Mouse (Mus musculus) kidney, embryonic 16.5 days (tissue): ENCODE measurements around the gene Olfr727. TPM values are rescaled to one million over a fixed set of nuclear protein-coding genes. Genes with fewer than 3 reads are reported as not detected.

Source experiments
- ATAC-seq: fragments of 200-750 bp; cut with Nextera tagmentation; 2 replicates; pipeline ENCODE4 v1.8.0; 2017; ENCODE audit warnings: moderate TSS enrichment; ENCODE audit not compliant: low FRiP score, low TSS enrichment
- H3K27ac ChIP-seq: fragments of 300-500 bp; sonication (generic); 2 replicates; pipeline ENCODE4 v1.5.1; 2014; ENCODE audit warnings: low read length
- H3K27me3 ChIP-seq: fragments of 300-500 bp; sonication (generic); 2 replicates; pipeline ENCODE4 v1.6.1; 2014; ENCODE audit warnings: low read length, control low read depth, mixed read lengths; ENCODE audit not compliant: insufficient read depth
- H3K36me3 ChIP-seq: fragments of 300-500 bp; sonication (generic); 2 replicates; pipeline ENCODE4 v1.6.1; 2014; ENCODE audit warnings: low read length, control low read depth, mixed read lengths; ENCODE audit not compliant: insufficient read depth
- H3K4me1 ChIP-seq: fragments of 300-500 bp; sonication (generic); 2 replicates; pipeline ENCODE4 v1.6.1; 2014; ENCODE audit warnings: low read length, control low read depth, mixed read lengths; ENCODE audit not compliant: insufficient read depth
- H3K4me2 ChIP-seq: fragments of 300-500 bp; sonication (generic); replicated peaks from 2 replicates; pipeline ENCODE4 v1.6.1; 2014; ENCODE audit warnings: low read depth, low read length
- H3K4me3 ChIP-seq: fragments of 300-500 bp; sonication (generic); 2 replicates; pipeline ENCODE4 v1.5.1; 2014; ENCODE audit warnings: mild to moderate bottlenecking, low read length
- H3K9ac ChIP-seq: fragments of 300-500 bp; sonication (generic); replicated peaks from 2 replicates; pipeline ENCODE4 v1.6.1; 2014; ENCODE audit warnings: low read length
- H3K9me3 ChIP-seq: fragments of 300-500 bp; sonication (generic); 2 replicates; pipeline ENCODE4 v1.6.1; 2016; ENCODE audit warnings: low read length, control low read depth
- WGBS: fragments of 180-500 bp; shearing (Covaris S2); extraction: QIAGEN DNeasy Blood & Tissue Kit; methylation state at CpG from one replicate; pipeline ENCODE4 v1.1.7; 2014; 5-methylcytosine and 5-hydroxymethylcytosine counted together
- polyA plus RNA-seq: library from polyadenylated mRNA; unstranded; fragments of >200 nt; fragmentation: Nextera tagmentation; extraction: Ambion mirVana; gene quantifications from 2 replicates; pipeline ENCODE4 v1.2.1, GENCODE M21; 2015

The Olfr727 gene
- polyA plus RNA-seq = not detected in 2 replicates

GRCm38 (mm10) chr14:50122886-50123285, at the start of gene Olfr727:
TSS of gene Olfr727 (plus strand) at chr14:50123186.
- H3K27me3 ChIP-seq = no peaks in the 10 kb centered on the region
- 91% methylated on average over 1 of the region's 1 CpGs for WGBS
- no peak within 1 kb of the TSS for H3K4me2 ChIP-seq
- H3K4me1 ChIP-seq = no peaks in the 10 kb centered on the region
- no peak for ATAC-seq
- no peaks in the 10 kb centered on the region for H3K9me3 ChIP-seq
- H3K27ac ChIP-seq = no peak within 1 kb of the TSS
- no peak within 1 kb of the TSS for H3K9ac ChIP-seq
- H3K36me3 ChIP-seq = no peaks in the 10 kb centered on the region
- H3K4me3 ChIP-seq = no peak within 1 kb of the TSS

GRCm38 (mm10) chr14:50090853-50091252, 32.1 kb upstream of the Olfr727 start, which contains the start of gene Olfr726:
TSS of gene Olfr726 (minus strand) at chr14:50090953.
- H3K4me2 ChIP-seq = no peak within 1 kb of the TSS
- no peaks in the 10 kb centered on the region for H3K36me3 ChIP-seq
- 78% methylated on average over 1 of the region's 1 CpGs for WGBS
- no peak within 1 kb of the TSS for H3K27ac ChIP-seq
- no peaks in the 10 kb centered on the region for H3K27me3 ChIP-seq
- no peak within 1 kb of the TSS for H3K9ac ChIP-seq
- no peaks in the 10 kb centered on the region for H3K9me3 ChIP-seq
- H3K4me3 ChIP-seq = no peak within 1 kb of the TSS
- no peak for ATAC-seq
- no peaks in the 10 kb centered on the region for H3K4me1 ChIP-seq

- Histone ChIP-seq H3K4me3 (no peak within 1 kb of the TSS), H3K36me3 (no peaks in the 10 kb centered on the region), H3K4me2 (no peak within 1 kb of the TSS), H3K9ac (no peak within 1 kb of the TSS), H3K4me1 (no peaks in the 10 kb centered on the region), H3K9me3 (no peaks in the 10 kb centered on the region), H3K27ac (no peak within 1 kb of the TSS), H3K27me3 (no peaks in the 10 kb centered on the region)
- WGBS = 83% methylated on average over 5 of the region's 5 CpGs
- no peak for ATAC-seq
These were observed 19.6 kb downstream of the Olfr727 start, which contains the start of gene Olfr728 for GRCm38 (mm10) chr14:50142580-50142979. TSS of gene Olfr728 (minus strand) at chr14:50142680.

GRCm38 (mm10) chr14:50152810-50153209, 29.8 kb downstream of the Olfr727 start, which contains the start of gene Olfr729:
TSS of gene Olfr729 (minus strand) at chr14:50152910.
- Histone ChIP-seq H3K9me3 (no peaks in the 10 kb centered on the region), H3K9ac (no peak within 1 kb of the TSS), H3K27me3 (no peaks in the 10 kb centered on the region), H3K4me3 (no peak within 1 kb of the TSS), H3K36me3 (no peaks in the 10 kb centered on the region), H3K4me2 (no peak within 1 kb of the TSS), H3K27ac (no peak within 1 kb of the TSS), H3K4me1 (no peaks in the 10 kb centered on the region)
- ATAC-seq = no peak

Other genes with a start within 250 kb of the Olfr727 start
- not detected in 2 replicates for gene Olfr722, start 221.2 kb upstream of the Olfr727 start, polyA plus RNA-seq
- not detected in 2 replicates for gene Olfr723, start 191.4 kb upstream of the Olfr727 start, polyA plus RNA-seq
- not detected in 2 replicates for gene Olfr724, start 159.9 kb upstream of the Olfr727 start, polyA plus RNA-seq
- gene Olfr725, start 82.8 kb upstream of the Olfr727 start, polyA plus RNA-seq = not detected in 2 replicates
- not detected in 2 replicates for gene Olfr726, start 32.2 kb upstream of the Olfr727 start, polyA plus RNA-seq
- not detected in 2 replicates for gene Olfr728, start 19.5 kb downstream of the Olfr727 start, polyA plus RNA-seq
- gene Olfr729, start 29.7 kb downstream of the Olfr727 start, polyA plus RNA-seq = not detected in 2 replicates
- gene Olfr730, start 65.0 kb downstream of the Olfr727 start, polyA plus RNA-seq = not detected in 2 replicates
- gene Olfr731, start 118.7 kb downstream of the Olfr727 start, polyA plus RNA-seq = not detected in 2 replicates
- not detected in 2 replicates for gene Olfr732, start 161.0 kb downstream of the Olfr727 start, polyA plus RNA-seq
- not detected in 2 replicates for gene Olfr733, start 178.3 kb downstream of the Olfr727 start, polyA plus RNA-seq
- gene Olfr734, start 203.6 kb downstream of the Olfr727 start, polyA plus RNA-seq = not detected in 2 replicates
- not detected in 2 replicates for gene Olfr735, start 225.7 kb downstream of the Olfr727 start, polyA plus RNA-seq
- not detected in 2 replicates for gene Tlr11, start 234.7 kb downstream of the Olfr727 start, polyA plus RNA-seq